Mouse (Mus musculus) inflammation-experienced regulatory T-cells, adult 6 months (primary cell): ENCODE measurements at regions not wholly inside any gene's neighbourhood (a gene's known extent, or its start where the extent isn't known, plus 50 kb on each side); places are given as distances from the start of the nearest gene placed in this dataset.

Experiments
- ATAC-seq: one replicate; pipeline ENCODE4 v1.8.0; 2017

DNA sequence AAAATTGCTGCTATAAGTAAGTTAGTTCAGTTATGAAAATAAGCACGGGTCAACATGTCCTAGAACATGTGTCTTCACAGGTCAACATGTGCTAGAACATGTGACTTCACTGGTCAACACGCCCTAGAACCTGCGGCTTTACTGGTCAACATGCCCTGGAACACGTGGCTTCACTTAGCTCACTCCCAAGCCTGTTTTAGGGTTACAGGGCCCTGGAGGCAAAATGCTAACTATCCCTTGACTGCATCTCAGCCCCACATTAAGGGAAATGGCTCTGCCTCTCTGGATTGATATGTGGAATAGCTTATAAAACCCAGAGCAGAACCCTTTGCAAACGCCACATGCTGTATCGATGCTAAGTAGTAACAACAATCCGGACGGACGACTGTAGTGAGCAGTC lies 67.8 kb downstream of the Nkx6-1 start:
- no peak for ATAC-seq

DNA sequence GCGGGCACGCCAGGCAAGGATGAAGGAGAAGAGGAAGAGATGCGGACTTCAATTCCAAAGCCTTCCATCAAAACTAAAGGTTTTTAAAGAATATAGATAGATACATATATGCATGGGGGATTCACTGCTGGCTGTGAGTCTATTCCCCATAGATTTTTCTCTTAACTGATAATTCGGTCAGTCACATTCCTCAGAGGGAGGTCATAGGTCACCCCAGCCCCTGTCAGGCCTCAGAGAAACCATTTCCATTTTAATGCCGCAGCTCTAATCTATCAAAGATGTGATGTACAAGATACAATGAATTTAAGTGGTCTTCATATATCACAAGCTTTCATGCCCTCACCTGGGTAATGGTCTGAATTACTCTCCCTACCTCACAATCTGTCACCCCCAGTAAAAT lies 73.6 kb downstream of the Nkx6-1 start:
- no peak for ATAC-seq

DNA sequence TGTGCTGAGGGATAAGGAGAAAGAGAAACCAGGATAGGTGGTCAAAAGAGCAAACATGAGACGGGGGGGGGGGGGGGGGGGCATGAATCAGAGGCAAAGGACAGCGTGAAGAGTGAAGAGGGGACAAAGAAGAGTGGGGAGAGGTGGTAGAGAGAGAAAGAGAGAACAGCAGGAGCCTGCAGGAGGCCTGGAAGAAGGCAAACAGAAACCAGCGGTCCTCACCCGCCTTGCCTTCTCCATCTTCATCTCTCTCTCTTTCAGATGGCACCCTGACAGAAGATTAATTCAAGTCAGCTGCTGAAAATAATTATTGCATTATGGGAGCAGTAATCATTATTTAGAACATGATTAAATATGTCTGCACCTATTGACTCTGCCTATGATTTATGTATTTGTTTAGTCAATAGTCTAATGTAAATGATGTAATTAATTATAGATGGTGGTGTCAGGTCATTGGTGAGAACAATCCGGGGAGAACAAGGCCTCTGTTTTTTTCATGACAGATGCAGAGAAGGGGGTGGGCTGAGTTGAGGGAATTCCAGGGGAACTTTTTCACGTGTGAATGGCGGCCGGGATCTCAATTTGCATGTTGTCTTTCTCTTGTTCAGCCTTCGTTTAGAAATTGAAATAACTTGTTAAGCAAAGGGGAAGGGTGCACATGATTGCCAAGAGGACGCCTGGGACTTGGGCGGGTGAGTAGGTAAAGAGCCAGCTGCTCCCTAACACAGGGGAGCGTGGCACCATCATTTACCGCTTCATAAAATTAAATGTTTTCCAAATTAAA lies 74.3 kb downstream of the Nkx6-1 start:
- ATAC-seq: no peak

DNA sequence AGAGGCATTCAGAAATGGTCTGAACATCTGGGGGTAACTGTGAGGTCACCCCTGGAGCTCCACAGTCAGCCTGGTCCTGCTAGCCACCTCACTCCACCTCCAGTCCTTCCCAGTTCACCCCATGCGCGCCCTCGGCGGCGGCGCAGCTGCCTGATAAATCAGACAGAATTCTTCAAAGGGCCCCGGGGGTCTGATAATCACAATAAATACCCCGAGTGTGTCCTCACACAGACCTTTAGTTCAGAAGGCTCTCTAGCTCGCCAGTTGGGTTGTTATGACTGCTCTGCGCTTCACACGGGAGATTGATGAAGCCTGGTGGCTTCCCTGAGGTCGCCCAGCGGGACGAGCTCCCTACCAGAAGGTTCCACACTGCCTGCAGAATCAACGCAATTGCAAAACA lies 91.8 kb downstream of the Nkx6-1 start:
- ATAC-seq: no peak

DNA sequence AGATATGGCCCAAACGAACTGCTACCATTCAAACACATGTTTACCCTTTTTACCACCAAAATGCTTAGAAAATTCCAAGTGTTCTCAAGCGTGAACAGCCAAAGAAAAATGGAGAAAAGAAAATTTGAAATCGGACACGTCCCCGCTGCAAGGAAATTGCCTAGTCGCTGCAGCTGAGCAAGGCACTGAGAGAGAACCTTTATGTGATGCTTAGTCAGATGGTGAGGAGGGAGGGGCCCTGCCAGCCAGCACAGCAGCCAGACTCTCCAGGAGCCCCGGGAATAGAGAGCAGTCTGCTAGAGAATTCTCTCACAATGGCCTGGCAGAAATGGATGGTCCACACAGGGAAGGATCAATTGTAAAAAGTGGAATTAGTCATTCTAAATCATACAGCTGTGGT lies 99.0 kb downstream of the Nkx6-1 start:
- ATAC-seq: no peak

DNA sequence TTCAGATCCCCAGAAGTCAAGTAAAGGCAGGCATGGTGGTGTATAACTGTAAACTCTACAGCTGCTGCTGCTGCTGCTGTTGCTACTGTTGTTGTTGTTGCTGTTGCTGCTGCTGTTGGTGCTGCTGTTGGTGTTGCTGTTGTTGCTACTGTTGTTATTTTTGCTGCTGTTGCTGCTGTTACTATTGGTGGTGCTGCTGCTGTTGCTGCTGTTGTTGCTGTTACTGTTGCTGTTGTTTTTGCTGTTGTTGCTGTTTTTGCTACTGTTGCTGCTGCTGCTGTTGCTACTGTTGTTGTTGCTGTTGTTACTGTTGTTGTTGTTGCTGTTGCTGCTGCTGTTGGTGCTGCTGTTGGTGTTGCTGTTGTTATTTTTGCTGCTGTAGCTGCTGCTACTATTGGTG lies 104.4 kb downstream of the Nkx6-1 start:
- no peak for ATAC-seq

DNA sequence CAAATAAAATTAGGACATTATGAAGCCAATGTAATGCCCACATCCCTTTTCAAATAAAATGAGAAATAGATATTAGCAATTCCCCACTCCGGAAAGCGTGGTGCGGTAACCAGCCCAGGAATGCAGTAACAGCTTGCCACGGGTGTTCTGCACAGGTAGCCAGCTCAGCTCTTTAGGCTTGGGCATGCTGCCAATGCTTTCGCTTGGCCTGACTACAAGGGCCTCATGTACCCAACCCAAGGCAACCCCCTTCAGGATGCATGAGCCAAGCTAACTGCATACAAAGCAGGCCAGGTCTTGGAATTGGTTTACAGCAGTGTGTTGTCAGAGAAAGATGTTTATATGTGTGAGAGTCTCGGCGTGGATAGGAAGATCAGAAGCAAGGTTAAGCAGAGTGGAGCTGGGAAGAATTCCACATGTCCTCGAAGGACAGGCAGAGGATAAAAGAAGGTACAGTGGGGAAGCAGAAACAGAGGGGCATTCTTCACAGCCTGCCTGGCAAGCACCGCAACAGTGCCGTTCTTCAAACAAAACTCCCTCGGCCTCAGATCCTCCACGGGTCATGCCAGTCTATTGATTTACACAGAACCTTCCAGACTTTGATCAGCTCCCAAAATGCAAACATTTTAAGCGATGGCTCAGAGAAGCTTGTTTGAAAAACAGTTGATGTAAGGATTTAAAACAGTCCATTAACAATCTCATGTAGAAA lies 106.4 kb downstream of the Nkx6-1 start:
- no peak for ATAC-seq

DNA sequence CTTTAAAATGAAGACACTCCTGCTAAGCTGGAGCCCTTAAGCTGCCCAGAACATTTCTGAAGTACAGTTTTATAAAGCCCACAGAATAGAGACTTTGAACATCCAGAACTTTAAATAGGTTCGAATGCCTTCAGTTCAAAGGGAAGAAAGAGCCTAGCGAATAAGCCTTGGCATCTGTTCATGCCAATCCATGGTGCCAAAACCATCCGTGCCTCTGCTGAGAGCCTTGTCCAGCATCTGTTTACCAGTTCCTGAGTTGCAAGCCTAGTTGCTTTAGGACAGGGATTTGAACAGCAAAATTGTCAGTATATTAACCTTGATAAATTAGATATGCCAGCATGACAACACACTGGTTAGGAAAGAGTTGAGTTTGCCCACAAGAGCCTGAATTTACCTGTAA lies 107.6 kb downstream of the Nkx6-1 start:
- ATAC-seq: no peak

DNA sequence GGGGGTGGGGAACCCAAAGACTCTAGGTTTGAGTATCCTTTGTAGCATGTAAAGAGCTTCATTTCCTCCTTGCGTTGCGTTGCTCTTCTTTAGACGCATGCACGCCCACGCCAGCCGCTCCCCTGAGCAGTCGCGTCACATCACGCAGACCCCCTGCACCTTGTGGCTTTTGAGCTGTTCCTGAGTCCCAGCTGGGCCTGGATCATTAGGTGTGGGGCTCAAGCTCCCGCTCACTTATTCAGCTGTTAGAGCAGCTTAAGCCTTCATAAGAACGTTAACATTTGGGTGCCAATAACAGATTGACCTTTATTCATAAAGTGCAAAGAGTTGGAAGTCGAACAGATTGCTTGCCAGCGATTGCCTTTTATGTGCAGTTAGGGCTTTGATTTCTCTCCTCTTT lies 121.5 kb downstream of the Nkx6-1 start:
- ATAC-seq: no peak

DNA sequence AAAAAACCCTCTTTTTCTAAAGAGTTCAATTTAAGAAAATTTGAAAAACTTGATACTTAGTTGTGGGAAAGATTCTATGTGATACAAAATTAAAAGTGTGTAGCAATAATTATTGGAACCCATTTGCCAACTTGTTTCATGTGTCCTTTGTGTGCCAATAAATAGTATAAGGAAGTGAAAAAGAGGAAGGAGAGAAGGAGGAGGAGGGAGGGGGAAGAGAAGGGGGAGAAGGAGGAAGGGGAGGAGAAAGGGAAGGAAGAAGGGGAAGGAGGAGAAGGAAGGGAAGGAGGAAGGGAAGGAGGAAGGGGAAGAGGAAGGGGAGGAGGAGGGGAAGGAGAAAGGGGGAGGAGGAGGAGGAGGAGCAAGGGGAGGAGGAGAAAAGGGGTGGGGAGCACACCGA lies 125.0 kb downstream of the Nkx6-1 start:
- ATAC-seq: no peak

DNA sequence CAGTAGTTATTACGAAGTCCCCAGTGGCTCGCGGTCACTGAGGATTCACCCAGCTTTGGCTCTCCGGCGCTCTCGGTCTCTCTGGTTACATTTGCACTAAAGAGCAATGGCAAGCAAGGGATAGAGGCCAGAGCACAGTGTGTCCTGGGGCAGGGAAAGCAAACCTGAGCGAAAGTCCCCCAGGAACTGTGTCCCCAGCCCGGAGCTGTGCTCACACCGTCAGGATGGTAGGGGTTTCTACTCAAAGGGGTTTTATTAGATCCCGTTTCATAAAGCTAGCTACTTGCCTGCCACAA lies 125.6 kb downstream of the Nkx6-1 start:
- no peak for ATAC-seq

DNA sequence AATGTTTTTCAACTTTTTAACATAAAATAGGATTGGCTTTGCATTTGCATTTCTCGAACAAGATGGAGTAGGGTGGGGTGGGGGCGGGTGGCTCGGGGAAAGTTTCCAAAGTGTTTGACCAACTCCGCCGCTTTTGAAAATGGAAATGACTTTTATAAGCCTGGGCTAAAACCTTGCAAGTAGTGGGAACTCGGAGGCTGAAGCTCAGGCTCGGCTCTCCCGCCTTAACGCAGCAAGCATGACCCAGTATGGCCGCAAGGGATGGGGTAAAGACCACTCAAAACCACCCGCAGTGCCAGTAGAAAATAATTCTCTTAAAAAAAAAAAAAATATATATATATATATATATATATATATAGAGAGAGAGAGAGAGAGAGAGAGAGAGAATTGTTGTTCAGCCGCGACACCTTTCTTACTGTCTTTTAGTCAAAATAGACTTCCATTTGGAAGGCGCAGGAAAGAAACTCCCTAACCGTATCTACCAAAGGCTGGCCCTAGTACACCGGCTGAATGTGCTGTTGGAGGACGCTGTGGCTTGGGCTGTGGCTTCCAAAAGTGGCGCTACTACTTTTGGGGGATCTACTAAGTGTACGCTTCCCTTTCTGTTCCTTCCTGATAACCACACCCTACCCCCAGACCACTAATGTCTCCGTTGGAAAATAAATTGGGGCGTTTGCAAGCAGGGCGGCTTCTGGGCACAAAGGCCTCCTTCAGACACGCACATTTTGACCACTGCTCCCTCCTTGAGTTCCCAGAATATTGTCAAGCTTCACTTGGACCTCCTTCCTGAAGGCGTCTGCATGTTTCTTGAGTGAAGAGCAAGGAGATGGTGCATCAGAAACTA lies 126.2 kb downstream of the Nkx6-1 start:
- no peak for ATAC-seq

DNA sequence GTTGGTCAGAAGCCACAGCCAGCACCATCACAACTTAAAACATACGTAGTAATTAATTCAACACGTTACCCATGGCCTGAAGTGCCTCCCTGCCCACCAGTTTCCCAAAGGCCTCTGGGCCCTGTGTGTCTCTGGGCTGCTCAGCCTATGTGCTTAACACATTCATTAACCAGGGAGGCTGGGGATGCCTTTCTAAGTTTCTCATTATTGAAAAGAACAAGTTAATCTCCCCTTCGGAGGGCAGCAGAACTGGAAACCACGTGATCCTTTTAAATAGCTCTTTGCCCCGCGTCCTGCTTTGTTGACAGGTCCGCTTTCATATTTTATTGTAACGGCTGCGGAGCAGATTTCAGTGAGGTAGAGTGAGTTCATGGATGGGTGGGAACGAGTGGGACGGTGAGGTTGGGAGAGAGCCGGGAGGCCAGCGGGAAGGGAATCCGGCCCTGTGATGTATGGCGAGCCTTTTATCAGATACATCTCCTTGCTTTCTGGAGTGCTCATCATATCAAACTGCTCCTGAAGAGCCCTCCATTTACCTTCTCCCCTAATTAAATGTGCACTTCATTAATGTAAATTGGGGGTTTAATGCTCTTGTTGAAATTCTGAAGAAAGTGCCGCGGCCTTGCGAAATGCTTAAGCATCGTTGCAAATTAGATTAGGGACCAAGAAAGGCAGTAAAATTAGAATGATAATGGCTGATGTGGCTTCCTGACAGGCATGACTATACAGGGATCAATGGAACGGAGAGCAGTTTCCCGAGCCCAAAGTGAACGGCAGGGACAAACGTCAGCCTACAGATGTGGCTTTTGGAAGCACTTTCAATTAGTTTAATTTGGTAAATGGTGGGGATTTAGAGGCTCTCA lies 127.0 kb downstream of the Nkx6-1 start:
- no peak for ATAC-seq

DNA sequence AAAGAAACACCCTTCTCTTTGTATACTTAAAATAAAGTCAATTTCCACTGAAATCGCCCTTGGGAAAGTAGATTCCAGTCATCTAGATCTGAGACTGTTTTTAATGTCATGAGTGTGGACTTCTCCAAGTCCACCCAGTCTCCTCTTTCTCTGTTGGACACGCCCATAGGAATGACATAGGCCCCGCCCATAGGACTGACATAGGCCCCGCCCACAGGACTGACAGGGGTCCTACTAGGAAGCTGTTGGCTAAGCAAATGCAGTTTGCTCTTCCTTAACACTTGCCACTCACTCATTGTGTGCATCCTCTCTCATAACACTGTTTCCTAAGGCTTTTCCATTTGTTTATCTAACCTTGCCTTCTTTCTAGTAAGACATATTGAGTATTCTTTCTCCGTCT lies 129.3 kb downstream of the Nkx6-1 start:
- no peak for ATAC-seq

DNA sequence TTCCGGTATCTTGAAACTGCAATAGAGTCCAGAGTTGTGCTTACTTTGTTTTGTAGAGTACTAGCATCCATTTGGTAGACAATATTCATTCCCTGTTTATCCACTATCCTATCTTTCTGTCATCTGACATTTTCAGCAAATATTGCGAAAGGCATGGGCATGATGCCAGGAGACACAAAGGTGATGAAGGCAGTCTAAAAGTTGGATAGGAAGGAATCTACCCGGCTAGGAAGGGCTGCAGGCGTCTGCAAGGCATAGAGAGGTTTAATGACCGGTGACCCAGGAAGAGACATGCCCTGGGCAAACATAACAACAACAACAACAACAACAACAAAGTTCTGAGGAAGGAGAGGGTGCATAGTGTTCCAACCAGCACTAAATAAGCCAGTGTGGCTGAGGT lies 139.4 kb downstream of the Nkx6-1 start:
- no peak for ATAC-seq

DNA sequence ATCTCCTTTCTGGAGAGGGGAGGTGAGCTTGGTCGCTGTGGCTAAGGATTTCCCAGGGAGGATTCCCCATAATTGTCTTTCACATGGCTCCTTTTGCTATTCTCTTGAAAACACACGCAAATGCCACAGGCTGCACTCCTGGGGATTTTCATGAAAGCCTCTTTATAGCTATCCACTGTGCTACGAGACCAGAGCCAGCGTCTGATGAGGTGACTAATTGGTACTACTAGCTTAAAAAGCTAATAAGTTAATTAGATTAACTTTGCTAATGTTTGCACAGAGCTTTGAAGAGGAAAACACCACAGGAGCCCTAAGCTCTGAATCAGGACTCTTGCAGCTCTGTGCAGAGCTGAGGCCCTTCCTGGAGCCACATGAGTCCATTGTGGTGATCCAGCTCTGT lies 140.1 kb downstream of the Nkx6-1 start:
- no peak for ATAC-seq

DNA sequence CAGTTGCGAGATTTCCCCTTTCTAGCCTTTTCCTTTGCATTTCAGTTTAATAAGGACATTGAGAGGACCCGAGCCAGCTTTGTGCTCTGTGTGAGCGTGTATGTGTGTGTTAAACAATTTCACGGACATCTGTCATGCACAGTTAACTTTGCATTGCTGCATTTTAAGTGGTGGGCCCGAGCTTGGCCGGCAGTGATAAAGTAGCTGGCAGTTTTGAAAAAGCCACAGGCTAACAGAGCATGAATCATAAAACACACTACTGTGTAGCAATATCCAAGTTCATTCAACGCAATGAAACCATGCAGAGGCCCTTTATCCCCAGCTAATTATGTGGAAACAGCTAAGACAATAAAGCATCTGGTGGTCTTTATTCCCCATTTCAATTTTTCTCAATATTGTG lies 140.9 kb downstream of the Nkx6-1 start:
- no peak for ATAC-seq

DNA sequence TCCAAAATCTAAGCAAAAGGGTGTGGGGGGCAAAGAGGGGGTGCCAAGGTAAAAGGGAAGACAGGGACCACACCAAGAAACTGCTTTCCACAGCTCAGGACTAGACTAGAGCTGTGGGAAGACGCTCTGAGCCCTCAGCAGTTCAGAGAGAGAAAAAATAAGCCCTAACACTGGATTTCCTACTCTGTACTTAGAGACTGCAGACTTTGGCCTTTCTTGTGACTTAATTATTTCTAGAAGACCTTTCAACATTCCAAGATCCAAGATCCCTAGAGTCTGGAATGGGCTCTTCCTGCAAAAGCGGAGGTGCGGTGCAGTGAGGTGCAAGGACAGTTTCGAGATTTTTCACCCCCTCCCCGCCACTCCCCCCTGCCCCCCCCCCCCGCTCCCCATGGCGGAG lies 141.3 kb downstream of the Nkx6-1 start:
- no peak for ATAC-seq

DNA sequence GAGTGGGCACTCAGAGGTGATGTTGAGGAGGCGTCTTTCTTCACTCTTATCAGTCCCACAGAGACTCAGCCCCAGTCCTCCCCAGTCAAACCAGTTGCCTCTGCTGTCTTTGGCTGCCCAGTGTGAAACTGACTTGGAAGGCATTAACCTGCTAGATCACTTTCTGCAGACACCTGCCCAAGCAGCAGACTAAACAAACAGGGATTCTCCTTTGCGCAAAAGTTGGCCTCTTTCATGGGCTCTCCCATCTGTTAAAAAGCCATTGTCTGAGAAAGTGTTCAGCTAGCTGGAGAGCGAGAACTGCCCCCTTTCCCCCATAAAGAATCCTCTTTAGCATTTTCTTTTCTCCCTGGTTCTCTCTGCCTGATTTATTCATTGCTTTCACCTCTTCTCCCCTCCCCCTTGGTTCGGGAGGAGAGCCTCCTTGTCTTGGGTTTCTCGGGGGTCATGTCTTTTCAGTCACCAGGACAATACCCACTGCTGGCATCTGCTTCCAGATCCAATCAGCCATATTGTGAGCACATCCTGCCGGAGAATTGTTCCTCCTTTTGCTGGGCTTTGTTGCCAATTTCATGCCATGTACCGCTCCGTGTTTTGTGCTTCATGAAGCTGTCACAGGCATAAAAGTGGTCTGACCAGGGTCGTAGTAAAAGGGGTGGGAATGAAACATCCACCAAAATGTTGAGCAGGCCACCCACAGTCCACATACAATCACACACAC lies 143.7 kb downstream of the Nkx6-1 start:
- no peak for ATAC-seq

DNA sequence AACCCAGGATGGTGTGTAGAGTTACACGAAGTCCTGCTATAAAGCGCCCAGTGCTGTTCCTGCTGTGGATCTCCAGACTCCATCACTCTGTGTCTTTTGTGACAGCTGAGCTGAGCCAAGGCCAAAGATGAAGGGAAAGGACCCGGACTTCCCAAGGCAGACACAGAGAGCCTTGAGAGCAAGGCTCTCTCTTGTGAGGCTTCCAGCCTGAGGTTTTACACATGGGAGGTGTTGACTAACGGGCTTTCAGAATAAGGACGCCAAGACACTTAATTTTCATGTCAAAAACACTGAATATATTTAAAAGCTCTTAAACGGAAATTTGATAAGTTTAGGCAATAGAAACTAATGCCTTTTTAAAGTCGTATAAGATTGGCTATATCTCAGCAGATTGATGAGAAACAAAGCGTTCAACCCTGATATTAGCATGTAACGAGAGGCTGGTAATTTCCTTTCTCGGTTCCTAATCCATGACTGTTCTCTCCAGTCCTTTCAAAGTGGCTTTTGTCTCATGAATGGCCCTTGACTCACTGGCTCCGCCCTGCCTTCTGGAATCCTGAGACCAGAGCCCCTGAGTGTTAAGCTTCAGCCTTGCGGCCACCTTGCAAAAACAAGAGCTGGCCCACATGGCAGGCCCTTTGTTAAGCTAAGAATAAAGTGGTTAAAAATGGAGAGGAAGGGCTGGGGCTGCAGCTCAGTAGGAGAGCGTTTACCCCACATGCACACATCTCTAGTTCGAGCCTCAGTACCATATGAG lies 145.8 kb downstream of the Nkx6-1 start:
- ATAC-seq: no peak

DNA sequence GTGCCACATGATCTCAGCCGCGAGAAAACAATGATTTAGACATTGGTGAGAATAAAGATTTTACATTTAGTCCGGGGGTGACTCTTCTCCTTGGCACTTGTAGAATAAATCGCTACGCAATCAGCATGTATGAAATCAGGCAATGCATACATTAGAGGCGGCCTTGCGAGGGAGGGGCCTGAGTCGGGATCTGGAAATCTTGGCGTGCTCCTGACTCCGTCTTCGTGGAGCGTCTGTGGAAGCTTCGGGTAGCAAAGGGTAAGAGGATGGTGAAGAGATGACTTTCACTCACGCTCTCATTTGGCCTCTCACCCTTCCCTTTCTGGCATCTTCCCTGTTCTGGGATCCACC lies 167.1 kb downstream of the Nkx6-1 start:
- no peak for ATAC-seq
